Mouse (Mus musculus) cerebral cortex, adult 2 months (tissue): ENCODE data around the gene Tsacc.

Source experiments
- WGBS: fragments of 180-500 bp; shearing (Covaris S2); methylation state at CpG from one replicate; pipeline ENCODE4 v1.1.7; 2018; 5-methylcytosine and 5-hydroxymethylcytosine counted together

Tsacc gene

DNA sequence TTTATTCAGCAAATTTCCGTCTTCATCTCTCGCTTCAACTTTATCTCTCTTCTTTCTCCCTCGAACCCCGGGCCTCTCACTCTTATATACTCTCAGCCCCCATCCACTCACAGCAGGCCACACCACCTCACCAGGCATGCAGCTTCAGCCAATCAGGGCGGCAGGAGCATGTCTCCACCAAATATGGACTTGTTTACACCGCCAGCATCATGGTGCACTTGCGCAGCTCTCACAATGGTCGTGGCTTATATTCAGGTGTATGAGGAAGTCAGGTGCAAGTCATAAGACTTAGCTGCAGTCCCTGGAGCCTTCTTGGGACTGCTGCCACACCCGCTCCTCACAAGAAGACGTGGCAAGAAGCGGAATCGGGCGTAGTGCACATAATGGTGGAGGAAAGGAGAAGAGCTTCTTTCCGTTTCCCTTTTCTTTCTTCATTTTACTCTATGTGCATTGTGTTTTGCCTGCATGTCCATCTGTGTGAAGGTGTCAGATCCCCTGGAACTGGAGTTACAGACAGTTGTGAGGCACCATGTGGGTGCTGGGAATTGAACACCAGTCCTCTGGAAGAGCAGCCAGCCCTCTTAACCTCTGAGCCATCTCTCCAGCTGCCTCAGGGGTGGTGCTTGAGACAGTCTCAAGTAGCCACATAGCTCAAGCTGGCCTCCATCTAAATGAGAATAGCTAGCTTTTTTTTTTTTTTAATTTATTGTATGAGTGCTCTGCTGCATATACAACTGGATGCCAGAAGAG lies 11.8 kb downstream of the Tsacc start:
- WGBS = 96% methylated on average over 14 of the region's 14 CpGs

DNA sequence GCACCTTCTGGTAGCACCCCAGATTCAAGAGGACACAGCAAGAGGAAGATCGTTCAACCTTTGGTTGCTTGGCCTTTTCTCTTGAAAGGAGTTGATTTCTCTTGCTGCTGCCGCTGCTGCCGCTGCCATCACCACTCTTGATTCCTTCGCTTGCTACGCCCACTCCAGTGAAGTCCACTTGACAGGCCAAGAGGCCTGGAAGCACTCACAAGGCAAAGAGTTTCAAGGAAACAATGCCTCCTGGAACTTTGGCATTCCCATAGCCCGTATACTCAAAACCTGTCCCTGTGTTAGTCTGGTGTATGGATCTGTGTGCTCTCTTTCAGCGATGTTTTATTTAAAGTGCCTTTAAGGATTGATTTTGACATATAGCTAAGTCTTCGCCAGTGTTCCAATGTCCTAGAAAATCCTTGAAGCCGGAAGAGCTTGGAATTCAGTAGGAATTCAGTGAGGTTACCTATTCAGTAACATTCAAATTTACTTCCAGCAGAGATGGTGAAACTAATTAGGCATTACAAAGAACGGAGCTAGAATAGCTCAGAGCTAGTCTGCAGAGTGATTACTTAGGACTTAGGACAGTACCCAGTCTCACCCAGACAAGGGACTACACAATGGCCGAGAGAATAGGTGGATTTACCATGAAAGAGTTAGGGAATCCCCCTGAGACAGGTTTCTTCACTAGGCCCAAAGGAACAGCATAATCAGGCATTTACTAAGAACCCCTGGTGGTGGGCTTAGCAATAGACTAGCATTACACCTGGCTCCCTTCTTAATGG lies 15.5 kb downstream of the Tsacc start:
- 66% methylated on average over 11 of the region's 11 CpGs for WGBS

DNA sequence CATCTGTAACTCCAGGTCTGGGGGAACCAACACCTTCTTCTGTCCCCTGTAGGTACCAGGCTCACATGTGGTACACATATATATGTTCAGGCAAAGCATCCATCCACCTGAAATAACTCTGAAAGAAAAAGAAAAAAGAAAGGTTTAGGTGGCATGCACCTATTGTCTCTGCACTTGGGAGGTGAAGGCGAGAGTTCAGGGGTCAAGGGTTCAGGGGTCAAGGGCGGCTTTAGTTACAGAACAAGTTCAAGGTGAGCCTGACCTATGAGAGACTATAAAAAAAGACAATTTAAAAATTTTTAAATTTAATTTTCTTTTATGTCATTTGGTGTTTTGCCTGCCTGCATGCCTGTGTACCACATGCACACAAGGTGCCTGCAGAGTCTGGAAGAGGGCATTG lies 16.8 kb downstream of the Tsacc start:
- WGBS = 94% methylated on average over 2 of the region's 2 CpGs

DNA sequence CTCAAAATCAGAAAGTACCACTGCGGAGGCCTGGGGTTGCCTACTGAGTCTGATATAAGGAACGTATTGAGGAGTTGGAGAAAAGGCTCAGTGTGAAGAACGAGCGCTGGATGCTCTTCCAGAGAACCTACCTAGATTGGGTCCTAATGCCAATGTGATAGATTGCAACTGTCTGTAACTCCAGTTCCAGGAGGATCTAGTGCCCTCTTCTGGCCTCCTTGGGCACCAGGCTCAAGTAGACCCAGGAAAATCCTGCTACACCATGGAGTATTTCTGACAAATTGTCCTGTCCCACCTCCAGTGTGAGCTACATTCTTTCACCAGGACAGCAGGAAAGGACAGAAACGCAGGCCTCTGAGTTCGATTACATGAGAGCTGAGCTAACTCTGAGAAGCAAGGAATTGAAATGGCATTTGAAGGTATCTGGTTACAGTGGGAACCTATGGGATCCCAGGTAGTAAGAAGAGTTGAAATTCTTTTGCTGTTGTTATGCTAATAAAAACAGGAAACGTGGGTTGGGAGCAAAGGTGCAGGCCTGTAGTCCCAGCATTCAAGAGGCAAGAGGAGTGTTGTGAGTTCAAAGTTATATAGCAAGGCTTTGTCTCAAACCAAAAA lies 20.2 kb downstream of the Tsacc start:
- 51% methylated on average over 7 of the region's 7 CpGs for WGBS

DNA sequence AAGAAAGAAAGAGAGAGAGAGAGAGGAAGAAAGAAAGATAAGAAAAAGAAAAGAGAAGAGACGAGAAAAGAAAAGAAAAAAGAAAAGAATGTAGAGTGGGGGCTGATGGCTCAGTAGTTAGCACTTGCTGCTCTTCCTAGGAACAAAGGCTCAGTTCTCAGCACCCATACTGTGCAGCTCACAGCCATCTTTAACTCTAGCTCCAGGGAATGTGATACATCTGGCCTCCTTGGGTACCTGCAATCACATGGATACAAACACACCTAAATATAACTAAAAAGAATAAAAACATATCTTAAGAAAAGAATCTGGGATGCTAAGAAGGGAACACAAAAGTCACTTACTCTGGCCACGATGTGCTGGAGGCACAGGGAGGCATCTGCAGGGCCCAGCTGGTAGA lies 20.7 kb downstream of the Tsacc start:
- 81% methylated on average over 2 of the region's 2 CpGs for WGBS

DNA sequence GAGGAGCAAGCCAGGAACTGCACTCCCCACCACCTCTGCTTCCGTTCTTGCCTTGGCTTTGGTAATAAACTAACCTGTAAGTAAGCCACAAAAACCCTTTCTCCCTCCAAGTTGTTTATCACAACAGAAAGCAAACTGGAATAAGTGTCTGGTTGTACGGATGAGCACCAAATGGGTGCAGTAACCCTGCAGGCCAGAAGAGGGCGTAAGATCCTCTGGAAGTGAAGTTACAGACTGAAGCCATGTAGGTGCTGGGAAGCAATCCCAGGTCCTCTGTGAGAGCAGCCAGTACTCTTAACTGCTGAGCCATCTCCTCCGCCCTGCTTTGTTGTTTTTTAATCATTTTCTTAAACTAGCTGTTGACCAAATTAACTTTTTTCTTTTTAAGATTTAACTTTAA lies 22.8 kb downstream of the Tsacc start:
- WGBS = 95% methylated on average over 4 of the region's 4 CpGs

DNA sequence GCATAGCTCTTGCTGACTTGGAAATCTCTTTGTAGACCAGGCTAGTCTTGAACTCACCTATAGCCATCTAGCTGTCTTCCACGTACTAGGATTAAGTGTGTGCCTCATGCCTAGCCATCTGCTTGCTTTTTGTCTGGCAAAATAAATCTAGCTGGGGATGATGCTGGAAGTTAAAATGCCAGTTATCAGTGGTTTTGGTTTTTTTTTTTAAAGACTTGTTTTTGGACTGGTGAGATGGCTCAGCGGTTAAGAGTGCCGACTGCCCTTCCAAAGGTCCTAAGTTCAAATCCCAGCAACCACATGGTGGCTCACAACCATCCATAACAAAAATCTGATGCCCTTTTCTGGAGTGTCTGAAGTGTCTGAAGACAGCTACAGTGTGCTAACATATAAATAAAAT lies 24.9 kb downstream of the Tsacc start:
- 89% methylated on average over 3 of the region's 3 CpGs for WGBS

DNA sequence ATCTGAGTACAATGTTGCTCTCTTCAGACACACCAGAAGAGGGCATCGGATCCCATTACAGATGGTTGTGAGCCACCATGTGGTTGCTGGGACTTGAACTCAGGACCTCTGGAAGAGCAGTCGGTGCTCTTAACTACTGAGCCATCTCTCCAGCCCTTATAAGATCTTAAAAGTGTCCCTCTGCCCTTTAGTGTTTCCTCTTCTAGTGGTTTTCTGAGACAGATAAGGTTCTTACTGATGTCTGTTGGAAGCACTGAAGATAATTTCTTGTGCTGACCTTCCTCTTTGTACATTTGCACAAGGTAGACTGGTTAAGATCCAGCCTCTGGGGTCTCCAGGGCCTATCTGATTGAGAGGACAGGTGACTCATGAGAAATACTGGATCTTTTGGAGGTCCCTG lies 25.5 kb downstream of the Tsacc start:
- 96% methylated on average over 2 of the region's 2 CpGs for WGBS

DNA sequence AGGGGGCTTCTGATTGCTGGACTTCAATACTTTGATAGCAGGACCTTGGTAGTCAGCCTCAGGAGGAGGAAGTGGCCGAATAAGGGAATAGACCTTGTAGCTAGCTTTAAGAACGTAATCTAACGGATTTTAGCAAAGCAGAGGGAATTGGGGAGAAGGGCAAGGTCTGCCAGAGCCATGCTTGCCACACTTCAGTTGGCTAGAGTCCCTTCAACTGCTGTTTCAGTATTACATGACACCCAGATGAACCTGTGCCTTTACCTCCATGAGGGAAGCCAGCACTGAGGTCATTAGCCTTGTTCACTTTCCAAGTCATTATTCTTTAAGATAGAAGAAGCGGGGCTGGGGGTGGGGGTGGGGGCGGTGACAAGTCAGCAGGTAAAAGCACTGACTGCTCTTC lies 27.8 kb downstream of the Tsacc start:
- WGBS = 93% methylated on average over 5 of the region's 5 CpGs

DNA sequence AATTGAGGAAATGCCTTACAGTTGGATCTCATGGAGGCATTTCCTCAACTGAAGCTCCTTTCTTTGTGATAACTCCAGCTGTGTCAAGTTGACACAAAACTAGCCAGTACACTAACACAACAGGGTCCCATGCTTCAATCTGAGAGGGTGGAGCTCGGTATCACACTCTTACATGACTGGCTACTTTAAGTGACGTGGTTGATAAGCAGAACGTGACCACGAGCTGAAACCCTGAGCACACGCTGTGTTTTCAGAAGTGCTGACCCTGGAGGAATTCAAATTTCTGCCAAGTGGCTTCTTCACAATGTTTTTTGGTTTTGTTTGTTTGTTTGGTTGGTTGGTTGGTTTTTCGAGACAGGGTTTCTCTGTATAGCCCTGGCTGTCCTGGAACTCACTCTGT lies 28.8 kb downstream of the Tsacc start:
- 81% methylated on average over 6 of the region's 6 CpGs for WGBS

DNA sequence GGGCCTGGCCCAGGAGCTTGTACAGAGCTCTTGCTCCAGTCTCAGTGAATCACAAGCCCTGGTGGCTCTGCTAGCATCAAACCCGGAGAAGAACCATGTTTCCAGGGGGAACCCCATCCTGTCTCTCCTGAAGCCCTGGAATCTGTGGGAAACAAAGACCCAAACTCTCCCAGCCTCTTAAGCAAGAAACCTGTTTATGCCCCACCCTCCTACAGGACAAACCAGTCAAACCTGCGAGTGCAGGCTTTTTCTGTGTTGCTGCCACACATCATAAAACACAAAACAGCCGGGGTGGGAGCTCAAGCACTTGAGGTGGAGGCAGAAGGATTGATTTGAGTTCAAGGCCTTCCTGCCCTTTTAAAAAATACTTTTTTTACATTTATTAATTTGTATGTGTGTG lies 34.5 kb downstream of the Tsacc start:
- 80% methylated on average over 3 of the region's 3 CpGs for WGBS

DNA sequence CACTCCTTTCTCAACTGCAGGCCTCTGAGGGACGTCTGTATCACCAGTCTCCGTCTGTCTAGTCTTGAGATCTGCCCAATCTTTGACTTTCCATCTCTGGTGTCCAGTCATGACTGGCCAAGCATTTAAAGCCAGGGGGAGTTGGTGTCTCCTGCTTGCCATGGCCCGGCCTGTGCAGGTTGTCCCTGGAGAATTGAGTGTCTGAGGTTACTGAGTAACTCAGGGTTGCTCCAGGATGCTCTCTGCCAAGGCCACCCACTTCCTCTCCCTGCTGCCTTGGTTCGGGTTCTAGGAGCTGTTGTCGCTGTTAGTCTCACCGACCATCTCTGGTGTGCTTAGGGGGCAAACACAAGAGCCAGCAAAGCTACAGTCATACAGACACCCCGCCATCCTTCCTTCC lies 40.4 kb downstream of the Tsacc start:
- 85% methylated on average over 7 of the region's 7 CpGs for WGBS

DNA sequence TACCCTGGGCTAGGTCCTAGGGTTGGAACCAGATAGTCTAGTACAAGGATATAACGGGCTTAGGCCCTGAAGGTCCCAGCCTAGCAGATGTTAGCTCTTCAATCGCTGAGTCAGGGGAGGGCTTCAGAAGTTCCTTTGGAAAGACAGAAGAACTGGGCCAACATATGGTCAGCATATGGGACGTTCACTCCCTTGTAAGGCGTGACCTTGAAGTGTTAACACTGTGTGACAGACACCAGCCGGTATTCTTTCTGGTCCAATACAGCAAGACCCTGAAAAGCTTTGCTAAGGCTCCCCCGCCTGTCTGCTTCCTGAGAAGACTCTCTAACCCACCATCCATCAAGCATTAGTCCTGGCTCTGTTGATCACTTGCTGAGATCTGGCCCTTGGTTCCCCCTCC lies 40.8 kb downstream of the Tsacc start:
- 83% methylated on average over 6 of the region's 6 CpGs for WGBS

DNA sequence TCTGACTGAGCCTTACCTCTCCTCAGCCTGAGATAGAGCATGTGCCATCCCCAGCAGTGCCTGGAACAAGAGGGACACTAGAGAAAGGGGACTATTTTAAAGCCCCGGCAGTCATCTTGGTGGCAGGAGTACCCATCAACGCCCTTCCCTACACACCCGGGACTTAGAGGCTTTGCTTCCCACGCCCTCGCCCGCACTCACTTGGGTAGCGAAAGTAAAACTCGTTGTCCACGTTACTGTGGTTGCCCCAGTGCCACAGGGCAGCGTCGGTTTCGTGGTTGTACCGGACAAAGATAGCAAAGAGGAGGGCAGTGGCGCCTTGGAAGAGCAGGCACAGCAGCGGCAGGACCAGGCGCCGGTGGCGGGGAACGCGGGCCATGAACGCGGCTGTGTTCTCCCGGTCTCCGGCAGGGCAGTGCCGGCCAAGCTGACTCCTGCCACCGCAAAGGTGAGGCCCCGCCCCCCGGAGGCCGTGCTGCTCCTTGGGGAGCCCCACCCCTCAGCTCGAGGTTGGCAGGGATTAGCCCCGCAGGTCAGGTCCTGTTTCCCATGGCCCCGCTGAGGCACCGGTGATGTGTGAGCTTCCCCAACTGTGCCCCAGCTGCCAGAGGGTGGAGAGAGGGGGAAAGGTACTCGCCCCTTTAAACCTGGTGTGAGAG lies 42.4 kb downstream of the Tsacc start, which contains the start of gene Rhbg:
Gene Rhbg (minus strand): TSS at position 442 of the 659 bp plus-strand sequence.
- WGBS = 7% methylated on average over 32 of the region's 34 CpGs

DNA sequence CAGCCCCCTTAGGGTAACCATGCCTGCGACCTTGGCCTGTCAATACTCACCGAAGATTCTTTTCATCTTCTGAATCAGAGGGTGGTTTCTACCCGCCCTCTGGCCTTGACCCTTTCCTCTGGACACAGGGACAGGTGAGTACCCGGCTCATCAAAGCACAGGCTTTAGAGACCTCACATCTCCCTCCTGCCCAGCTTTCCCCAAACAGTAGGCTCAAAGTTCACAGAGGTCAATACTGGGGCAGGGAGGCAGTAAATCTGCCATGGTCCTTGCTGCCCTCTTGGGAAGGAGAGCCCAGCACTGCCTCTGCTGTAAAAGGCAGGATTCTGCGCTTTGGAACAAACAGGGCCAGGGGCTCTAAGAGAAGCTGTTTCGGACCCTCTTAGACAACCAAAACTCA lies 44.1 kb downstream of the Tsacc start:
- WGBS = 90% methylated on average over 6 of the region's 6 CpGs

DNA sequence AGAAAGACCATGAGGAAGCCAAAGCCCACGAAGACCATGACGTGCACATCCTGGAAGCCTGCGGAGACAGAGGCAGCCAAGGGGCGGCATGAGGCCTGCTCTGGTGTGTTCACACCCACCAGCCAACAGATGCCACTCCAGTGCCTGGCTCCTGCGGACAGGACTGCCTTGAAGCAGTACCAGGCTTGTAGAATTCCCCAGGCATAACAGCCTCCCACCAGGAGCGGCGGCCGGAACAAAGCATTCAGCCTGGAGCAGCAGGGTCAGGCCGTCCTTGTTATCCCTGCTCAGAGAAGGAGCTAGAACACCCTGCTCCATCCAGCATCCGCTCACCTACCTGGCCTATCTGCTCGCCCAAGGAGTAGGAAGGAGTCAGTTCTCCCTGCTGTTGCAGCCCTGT lies 48.4 kb downstream of the Tsacc start:
- 83% methylated on average over 11 of the region's 11 CpGs for WGBS

DNA sequence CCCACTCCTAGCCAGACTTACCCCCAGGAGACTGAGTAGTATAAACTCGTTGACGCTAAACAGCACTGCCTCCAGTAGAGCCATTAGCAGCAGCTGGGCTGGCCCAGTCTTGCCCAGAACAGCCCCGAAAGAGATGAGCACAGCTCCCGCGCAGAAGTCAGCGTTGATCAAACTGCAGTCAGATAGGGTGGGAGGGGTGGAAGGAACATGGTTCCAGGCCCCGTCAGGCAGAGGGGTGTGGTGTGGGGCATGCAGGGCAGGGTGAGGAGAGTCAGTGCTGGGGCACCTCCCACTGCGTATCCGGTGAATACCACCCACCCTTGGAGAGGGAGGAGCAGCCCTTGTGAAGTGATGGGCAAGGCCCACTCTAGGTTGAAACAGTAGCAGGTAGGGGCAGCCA lies 49.1 kb downstream of the Tsacc start:
- WGBS = 85% methylated on average over 9 of the region's 9 CpGs

DNA sequence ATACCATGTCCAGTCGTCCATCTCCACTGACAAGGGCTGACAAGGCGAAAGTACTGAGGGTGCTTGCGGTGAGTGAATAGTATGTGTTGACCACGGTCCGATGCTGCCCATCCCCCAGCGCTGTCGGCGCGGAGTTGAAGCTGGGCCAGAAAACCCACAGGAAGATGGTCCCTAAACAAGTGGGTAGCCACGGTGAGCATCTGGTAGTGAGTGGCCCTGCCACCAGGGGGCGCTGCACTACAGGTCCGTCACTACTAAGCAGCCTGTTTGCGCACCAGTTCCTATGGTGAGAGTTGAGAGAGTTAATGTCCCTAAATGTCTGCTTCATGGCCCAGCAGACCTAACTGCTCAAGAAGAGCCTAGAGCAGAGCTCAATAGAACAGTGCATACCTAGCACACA lies 51.0 kb downstream of the Tsacc start:
- 18% methylated on average over 13 of the region's 13 CpGs for WGBS

DNA sequence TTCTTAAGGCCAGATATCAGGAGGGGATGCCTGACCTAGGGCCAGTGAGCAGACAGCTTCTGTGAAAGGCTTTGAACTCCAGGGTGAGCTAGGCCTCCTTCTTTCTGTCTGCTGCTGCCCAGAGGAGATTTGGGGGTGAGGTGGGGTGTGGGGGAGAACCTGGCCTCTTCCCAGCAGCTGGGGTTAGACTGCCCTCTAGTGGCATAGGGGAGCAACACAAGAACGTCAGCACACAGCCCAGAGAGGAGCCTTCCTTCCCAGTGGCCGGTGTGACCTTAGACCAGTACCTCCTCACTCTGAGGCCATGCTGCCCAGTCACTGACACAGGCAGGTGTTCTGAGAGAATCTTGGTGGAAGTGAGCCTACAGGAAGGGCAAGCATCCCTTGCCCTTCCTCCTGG lies 52.7 kb downstream of the Tsacc start:
- 13% methylated on average over 2 of the region's 2 CpGs for WGBS

DNA sequence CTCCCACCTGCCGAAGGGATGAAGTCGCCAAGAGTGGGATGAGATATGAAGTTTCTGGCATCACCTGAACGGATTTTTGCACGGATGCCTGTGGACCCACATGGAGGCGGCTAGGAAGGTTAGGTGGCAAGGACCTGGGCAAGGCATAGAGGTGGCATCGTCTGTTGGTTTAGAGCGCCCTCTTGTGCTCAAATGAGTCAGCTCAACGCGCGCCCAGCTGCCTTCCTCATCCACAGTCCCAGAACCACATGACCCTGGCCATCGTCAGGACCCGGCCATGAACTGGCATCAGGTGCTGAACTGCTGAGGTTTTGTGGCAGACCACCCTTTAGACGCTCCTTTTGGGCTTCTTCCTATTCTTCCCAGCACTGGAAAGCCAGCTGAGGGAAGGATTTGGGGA lies 54.3 kb downstream of the Tsacc start:
- 2% methylated on average over 13 of the region's 13 CpGs for WGBS

DNA sequence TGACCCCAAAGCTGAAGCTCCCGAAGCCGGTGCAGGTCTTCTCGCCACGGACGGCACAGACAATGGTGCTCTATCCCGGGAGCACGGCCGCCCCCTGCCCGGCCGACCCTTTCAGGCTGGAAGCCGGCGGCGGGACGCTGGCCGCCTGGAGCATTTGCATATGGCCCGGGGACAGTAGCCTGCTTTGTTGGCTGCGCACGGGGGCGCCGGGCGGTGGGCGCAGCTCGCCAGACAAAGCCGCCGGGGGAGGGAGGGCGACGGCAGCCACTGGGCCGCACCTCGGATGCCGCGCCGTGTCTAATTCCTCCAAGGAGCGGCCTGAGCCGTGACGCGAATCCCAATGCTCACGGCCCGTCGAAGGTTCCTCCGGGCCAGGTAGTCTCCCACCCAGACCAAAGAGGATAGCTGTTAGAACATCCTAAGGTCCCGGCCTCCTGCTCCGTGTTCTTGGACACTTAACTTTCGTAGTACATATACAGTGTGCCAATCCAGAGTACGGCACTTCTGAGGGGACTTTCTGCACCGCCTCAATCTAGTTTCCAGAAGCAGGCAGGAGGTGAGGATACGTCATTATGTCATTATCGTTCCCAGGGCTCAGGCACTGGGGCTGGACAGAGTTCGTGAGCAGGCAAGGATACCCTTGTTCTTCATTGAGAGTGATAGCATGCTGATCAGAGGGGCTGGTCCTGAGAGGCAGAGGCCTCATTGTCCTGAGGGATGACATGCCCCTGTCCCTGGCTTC lies 55.6 kb downstream of the Tsacc start:
- 35% methylated on average over 48 of the region's 48 CpGs for WGBS

DNA sequence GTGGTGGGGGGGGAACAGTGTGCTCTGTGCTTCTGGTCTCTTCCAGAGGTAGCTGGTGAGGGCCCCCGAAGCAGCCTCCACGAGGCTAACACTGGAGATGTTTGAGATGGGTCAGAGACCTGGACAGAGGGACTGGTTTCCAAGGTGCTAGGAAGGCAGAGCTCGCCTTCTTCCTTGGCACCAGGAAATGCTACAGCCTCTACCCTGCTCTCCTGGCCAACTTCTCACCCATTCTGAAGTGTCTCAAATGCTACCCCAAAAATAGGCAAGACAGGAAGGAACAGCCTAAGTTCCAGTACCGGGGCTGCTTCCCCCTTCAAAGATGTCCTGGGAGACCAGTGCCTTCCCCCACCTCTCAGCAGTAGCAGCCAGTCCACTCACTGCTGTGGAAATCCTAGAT lies 57.4 kb downstream of the Tsacc start:
- WGBS = 57% methylated on average over 4 of the region's 4 CpGs
